Mouse (Mus musculus) heart, adult 2 months (tissue): ENCODE results near the gene Med16.

Experiments
- CTCF ChIP-seq: fragments of 200-600 bp; IDR thresholded peaks from 2 replicates; pipeline ENCODE4 v1.8.1; 2022; ENCODE audit warnings: antibody characterized with exemption, mild to moderate bottlenecking, moderate library complexity
- POLR2A ChIP-seq: fragments of 200-500 bp; IDR thresholded peaks from 2 replicates; pipeline ENCODE4 v1.6.1; 2011; ENCODE audit warnings: mild to moderate bottlenecking, low read depth, low read length, control low read depth; ENCODE audit not compliant: insufficient read depth

DNA sequence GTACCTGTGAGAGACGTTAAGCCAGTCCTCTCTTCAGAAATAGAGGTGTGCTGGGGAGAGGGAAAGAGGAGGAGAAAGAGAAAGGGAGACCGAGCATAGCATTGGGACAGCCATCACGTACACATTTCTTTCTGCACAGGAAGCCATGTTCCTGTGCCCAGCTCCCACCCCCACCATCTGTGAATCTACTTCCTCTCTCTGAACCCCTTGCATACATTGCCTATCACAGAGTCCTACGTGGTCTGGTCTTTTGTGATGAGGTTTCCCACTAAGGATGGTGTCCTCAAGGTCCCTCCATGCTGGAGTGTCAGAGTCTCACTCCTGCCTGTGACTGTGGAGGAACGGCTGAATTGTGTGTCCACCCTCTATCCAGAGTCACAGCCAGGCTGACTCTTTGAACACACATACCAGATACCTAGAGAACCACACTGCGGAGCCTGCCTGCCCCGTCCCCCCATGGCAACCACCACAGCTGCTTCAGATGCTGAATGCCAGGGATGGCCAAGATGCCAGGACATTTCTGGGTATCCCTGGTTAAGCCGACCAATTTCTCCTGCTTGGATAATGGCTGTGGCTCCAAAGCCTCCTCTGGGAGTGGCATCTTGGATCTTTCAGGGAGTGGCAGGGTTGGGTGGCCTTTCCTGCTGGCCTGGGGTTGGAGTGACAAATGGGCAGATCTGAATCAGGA, 58.6 kb downstream of the Med16 start:
- TF ChIP-seq CTCF (no peak), POLR2A (no peak)
